Mouse (Mus musculus) E14TG2a.4 (cell line): ENCODE results near the gene Cd8a.

Experiments
- CTCF ChIP-seq: conservative IDR thresholded peaks from 2 replicates; pipeline ENCODE4 v1.5.1; 2014; ENCODE audit warnings: low read length
- POU5F1 ChIP-seq: IDR thresholded peaks from 2 replicates; pipeline ENCODE4 v1.6.1; 2014; ENCODE audit warnings: low read length, borderline replicate concordance

- no peak for TF ChIP-seq CTCF
- TF ChIP-seq POU5F1 = no peak
Observed at GRCm38 (mm10) chr6:71390496-71390895, 17.3 kb downstream of the Cd8a start.
